Mouse (Mus musculus): ENCODE results near the gene Sowaha.
"Not testable (repeated sequence)": the region's sequence is repeated elsewhere in the genome, so short reads cannot be mapped to it uniquely, and the experiment has no call there.

Sowaha gene

DNA sequence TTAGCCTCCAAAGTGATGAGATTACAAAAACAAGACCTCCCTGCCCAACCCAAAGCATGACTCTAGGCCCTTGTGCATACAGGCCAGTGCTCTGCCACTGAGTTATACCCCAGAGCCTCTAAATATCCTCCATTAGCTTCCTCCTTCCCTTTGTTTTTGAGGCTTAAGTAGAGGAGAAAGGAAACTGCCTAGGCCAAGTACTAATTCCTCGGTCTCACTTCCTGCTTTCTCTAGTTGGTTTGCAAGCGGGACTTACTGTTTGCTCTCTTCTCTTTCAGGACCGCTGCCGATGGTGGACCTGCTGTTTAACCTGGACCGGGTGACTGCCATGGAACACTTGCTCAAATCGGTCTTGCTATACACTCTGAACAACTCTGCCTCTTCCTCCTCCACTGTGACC lies 43.7 kb downstream of the Sowaha start:
- DNase-seq (ENCODE audit: low spot score): no peak

DNA sequence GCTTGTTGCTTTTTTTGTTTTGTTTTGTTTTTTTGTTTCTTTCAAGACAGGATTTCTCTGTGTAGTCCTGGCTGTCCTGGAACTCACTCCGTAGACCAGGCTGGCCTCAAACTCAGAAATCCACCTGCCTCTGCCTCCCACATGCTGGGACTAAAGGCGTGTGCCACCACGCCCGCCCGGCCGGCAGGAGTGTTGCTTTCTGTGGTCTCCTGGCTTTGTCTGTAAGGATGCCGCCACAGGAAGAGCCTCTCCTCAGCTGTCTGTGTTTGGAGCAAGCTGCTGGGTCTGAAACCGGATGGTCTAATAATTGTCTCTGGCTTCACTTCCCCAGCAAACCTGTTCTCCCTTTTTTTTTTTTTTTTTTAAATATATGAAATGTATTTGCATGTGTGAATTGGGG lies 44.6 kb downstream of the Sowaha start:
- DNase-seq (ENCODE audit: low spot score): no peak

DNA sequence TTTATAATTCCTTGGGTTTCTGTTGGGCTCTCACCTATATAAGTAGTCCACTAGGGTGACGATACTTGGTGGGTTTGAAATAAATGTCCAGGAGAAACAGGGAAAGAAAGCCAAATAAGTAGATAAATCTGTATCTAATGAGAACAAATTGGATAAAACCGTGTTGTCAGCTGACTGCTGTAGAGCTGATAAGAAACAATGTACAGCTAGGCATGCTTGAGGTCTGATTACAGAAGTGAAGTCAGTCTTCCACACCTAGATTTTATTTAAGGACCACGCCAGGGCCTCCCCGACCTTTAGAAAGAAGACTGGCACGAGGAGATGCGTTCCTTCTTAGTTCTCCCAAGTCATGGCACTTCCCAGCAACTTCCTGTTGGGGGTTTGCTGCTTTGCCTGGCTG lies 47.0 kb downstream of the Sowaha start:
- DNase-seq (ENCODE audit: low spot score): no peak

DNA sequence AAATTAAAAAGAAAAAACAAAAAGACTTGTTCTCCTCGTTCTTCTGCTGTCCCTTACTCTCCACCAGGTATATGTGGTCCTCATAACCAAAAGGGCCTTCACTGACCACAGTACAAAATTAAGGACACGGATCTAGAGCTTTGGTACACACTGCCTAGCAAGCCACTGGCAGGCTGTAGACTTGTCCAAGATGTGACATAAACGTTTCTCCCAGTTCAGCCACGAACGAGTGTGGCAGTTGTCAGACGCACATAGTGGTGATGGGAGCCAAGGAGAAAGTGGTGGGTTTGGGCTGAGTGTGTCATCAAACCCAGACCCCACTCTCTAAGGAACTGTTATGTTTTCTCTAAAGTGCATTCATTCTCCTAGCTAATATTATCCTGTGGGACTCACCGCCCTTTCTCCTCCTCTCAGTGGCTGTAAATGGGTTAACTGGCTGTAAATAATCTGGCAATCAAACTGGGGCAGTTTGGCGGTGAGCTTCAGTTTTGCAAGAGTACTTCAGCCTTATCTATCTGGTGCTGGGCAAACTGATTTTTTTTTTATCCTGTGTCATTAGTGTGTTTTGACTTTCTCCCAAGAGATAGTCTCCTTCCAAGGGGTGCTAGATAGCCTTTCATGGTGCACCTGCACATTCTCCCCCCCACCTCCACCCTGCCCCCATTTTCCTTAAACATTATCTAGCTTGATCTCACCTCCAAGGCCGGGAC lies 48.6 kb downstream of the Sowaha start:
- no peak for DNase-seq (ENCODE audit: low spot score)

DNA sequence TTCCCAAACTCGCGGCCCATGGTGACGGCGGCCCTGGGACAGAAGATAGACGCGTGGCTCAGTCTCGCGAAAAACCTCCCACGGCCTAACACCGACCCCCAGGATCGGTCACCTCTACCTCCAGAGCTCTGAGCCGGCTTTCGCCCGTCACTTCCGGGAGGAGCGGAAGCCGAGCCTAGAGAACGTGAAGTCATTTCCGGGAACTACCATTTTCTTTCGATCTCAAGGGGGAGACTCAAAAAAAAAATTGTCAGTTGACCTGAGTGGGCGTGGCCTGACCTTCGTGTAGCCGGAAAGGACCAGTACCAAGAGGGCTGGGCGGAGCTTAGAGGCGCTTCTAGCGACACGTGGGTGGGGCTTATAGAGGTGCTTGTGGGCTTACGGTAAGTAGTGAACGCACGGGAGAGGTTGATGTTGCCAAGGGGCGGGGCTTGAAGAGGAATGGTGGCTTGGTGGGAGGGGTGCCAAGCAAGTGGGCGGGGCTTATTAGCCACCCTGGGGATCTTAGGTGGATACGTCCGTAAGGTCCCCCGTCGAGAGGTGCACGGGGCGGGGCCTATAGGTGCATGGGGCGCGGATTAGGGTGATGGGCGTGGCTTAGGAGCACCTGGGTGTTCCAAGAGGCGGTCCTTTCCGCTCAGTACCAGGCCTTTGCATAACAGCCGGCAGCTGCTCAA lies 49.3 kb downstream of the Sowaha start, which contains the start of the genes Uqcrq and Gdf9:
Gene Uqcrq (minus strand): TSS at position 162 of the 677 bp plus-strand sequence.
Gene Gdf9 (plus strand): TSS at position 354 of the 677 bp plus-strand sequence.
- DNase-seq (ENCODE audit: low spot score): peak; percentile 92

DNA sequence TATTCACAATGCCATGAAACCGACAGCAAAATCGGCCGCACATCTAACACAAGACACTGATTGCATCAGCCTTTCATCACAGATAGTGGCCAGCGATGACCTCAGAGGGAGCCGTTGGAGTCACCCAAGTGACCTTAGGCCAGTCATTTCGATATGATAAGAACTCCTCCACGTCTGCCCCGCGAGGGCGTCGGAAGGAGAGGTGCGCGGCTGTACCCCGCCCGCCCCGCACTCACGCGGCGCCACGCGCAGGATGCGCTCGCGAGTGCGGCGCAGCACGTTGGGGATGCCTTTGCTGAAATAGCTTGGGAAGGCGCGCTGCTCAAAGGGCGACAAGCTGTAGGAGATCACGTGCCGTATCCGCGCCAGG lies 49.8 kb downstream of the Sowaha start:
- DNase-seq (ENCODE audit: low spot score): no peak

DNA sequence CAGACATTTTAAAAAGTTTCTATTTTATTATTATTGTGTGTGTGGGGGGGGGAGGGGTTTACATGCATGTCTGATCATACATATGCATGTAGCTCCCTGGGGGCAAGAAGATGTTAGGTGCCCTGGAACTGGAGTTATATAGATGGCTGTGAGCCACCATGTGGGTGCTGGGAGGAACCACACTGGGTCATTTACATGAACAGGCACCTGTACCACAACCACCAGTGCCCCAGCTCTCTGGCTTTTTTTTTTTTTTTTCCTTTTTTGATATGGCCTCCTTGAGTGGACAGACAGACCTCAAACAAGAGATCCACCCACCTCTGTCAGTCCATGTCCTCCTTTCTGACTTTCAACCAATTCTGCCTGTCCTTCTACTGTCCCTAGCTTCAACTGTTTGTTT lies 50.9 kb downstream of the Sowaha start:
- DNase-seq (ENCODE audit: low spot score): no peak

DNA sequence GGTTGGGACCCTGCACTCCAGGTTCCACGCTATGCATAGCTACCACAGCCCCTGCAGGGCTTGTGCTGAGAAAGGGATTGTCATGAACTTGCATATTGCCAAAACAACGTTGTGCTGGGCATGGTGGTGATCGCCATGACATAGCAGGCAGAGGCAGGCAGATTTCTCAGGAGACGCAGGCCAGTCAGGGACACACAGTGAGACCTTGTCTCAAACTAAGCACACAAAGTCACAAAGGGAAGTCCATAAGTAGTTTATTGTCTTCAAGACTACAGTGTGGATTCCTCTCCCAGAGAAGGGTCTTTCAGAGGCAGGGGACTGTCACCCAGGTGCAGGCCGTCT lies 51.4 kb downstream of the Sowaha start:
- no peak for DNase-seq (ENCODE audit: low spot score)

DNA sequence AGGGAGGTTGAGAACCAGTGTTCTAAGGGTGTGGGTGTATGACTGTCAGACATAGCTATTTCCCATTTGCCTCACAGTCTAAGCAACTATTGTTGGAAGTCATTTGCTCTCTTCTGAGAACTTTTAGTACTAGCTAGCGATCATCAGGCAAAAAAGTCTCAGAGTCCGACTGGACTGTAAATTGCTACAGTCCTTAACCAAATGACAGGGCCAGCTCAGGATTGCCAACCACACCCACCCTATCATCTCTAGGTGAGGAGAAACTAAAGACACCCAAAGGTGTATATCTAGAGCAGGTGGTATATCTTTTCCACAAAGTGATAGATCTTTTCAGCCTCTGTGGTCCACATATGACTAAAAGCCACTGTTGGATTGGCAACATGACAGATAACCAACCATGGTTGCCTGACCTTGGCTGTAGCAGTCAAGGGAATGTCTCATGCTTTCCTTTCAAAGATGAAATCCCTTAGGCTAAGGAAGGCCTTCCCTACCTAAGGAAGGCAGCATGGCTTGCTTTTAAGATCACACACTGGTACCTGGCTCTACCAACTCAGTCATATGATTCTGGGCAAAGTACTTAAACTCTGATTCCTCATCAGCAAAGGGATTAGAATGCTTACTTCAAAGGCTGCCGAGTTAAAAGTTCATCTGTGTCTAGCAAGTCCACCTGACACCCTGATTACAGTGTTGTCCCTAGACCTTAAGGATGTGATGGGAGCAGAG lies 51.9 kb downstream of the Sowaha start:
- DNase-seq (ENCODE audit: low spot score): no peak

DNA sequence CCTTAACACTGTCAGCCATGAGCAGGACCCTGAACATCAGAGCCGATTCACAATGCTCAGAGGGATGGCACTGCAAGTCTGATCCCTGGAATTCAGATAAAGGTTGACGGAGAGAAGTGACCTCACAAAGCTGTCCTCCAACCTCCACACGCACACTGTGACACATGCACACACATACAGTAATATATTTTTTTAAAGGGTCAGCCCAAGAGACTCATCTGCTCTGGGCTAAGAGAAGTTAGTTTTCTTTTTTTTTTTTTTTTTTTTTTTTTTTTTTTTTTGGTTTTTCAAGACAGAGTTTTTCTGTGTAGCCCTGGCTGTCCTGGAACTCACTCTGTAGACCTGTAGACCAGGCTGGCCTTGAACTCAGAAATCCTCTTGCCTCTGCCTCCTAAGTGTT lies 53.2 kb downstream of the Sowaha start:
- not testable (repeated sequence) for DNase-seq (ENCODE audit: low spot score)
